Mouse (Mus musculus): Measurements from ENCODE around the gene Ppp1r15a. TPM values are rescaled to one million over a fixed set of nuclear protein-coding genes. Genes with fewer than 3 reads are reported as not detected.
A peak's percentile ranks its signal among the peaks of the same experiment; 100 is the strongest.

Gene Ppp1r15a
- polyA plus RNA-seq, 1 experiment from 2014 or later = 22.3 TPM

GRCm38 (mm10) chr7:45561624-45562520 lies 35.8 kb upstream of the Ppp1r15a start:
- no peaks in the 10 kb centered on the region for H3K27me3 ChIP-seq
- peak; percentile 13; the same call in 1 of the 2 replicates for ATAC-seq (ENCODE audit: insufficient number of reproducible peaks, low FRiP score, low TSS enrichment, low read depth)
- WGBS = 39% methylated on average over 12 of the region's 12 CpGs
- no peak overlapping the region for H3K4me2 ChIP-seq
- H3K36me3 ChIP-seq = no peaks in the 10 kb centered on the region
- peaks cover 14% of the 10 kb centered on the region for H3K4me1 ChIP-seq
- H3K9ac ChIP-seq = no peak overlapping the region
- H3K9me3 ChIP-seq = no peaks in the 10 kb centered on the region
- no peak overlapping the region for H3K4me3 ChIP-seq
- no peak overlapping the region for H3K27ac ChIP-seq

DNA sequence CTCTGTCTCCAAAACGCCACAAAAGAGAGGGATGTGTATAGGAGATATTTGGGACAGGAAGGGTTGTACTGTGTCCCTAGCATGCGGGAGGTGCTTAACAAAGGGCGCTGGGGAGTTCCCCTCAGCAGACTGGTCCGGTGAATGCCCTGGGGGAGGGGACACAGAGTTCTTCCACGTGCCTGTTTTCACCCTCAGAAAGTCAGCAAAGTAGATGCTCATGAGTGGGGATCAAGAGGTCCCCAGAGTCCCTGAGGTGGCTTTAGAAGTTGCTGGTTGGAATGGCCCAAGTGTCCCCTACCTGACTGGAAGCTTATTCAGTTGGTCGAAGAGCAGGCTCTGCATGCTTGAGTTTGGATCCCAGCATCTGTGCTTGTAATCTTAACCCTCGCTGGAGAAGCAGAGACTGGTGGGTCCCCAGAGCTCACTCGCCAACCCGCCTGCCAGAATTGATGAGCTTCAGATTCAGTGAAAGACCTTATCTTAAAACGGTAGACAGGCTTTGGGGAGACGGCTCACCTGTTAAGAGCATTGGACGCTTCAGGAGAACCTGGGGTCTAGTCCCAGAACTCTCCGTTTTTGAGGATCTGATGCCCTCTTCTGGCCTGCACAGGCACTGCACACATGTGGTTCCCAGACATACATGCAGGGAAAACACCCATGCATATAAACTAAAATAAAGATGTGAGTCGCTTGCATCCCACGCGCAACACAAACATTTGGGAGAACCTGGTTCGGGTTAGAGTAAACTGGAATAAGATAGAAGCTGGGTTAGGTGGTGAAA lies 35.0 kb upstream of the Ppp1r15a start:
- H3K9me3 ChIP-seq = no peaks in the 10 kb centered on the region
- 23% methylated on average over 17 of the region's 17 CpGs for WGBS
- H3K27me3 ChIP-seq = no peaks in the 10 kb centered on the region
- no peaks in the 10 kb centered on the region for H3K36me3 ChIP-seq
- no peak overlapping the region for H3K4me3 ChIP-seq
- H3K4me1 ChIP-seq = peaks cover 16% of the 10 kb centered on the region
- H3K27ac ChIP-seq = no peak overlapping the region
- no peak overlapping the region for H3K9ac ChIP-seq
- H3K4me2 ChIP-seq = no peak overlapping the region
- no peak for ATAC-seq (ENCODE audit: insufficient number of reproducible peaks, low FRiP score, low TSS enrichment, low read depth)

- H3K27ac ChIP-seq = no peak overlapping the region
- no peak overlapping the region for H3K4me3 ChIP-seq
- no peak overlapping the region for H3K4me2 ChIP-seq
- no peak overlapping the region for H3K9ac ChIP-seq
- no peaks in the 10 kb centered on the region for H3K27me3 ChIP-seq
- H3K4me1 ChIP-seq = peaks cover 18% of the 10 kb centered on the region
- ATAC-seq (ENCODE audit: insufficient number of reproducible peaks, low FRiP score, low TSS enrichment, low read depth) = no peak
- WGBS = 84% methylated on average over 7 of the region's 7 CpGs
- H3K36me3 ChIP-seq = no peaks in the 10 kb centered on the region
- no peaks in the 10 kb centered on the region for H3K9me3 ChIP-seq
These were observed 34.2 kb upstream of the Ppp1r15a start for GRCm38 (mm10) chr7:45560241-45560640.

- Histone ChIP-seq H3K9ac (no peak overlapping the region), H3K4me3 (no peak overlapping the region), H3K4me1 (peaks cover 18% of the 10 kb centered on the region), H3K36me3 (no peaks in the 10 kb centered on the region), H3K4me2 (no peak overlapping the region), H3K27ac (no peak overlapping the region), H3K27me3 (no peaks in the 10 kb centered on the region), H3K9me3 (no peaks in the 10 kb centered on the region)
- WGBS = 53% methylated on average over 5 of the region's 6 CpGs
- ATAC-seq (ENCODE audit: insufficient number of reproducible peaks, low FRiP score, low TSS enrichment, low read depth) = no peak
These were observed 32.8 kb upstream of the Ppp1r15a start for GRCm38 (mm10) chr7:45558907-45559306.

GRCm38 (mm10) chr7:45555787-45556186 lies 29.7 kb upstream of the Ppp1r15a start:
- no peak overlapping the region for H3K9ac ChIP-seq
- H3K4me3 ChIP-seq = no peak overlapping the region
- H3K27ac ChIP-seq = no peak overlapping the region
- H3K9me3 ChIP-seq = no peaks in the 10 kb centered on the region
- peaks cover 5% of the 10 kb centered on the region for H3K4me1 ChIP-seq
- H3K36me3 ChIP-seq = no peaks in the 10 kb centered on the region
- no peak for ATAC-seq (ENCODE audit: insufficient number of reproducible peaks, low FRiP score, low TSS enrichment, low read depth)
- H3K4me2 ChIP-seq = no peak overlapping the region
- 26% methylated on average over 8 of the region's 8 CpGs for WGBS
- H3K27me3 ChIP-seq = no peaks in the 10 kb centered on the region

- no peaks in the 10 kb centered on the region for H3K27me3 ChIP-seq
- no peak within 1 kb of the TSS for H3K9ac ChIP-seq
- WGBS = 22% methylated on average over 8 of the region's 8 CpGs
- no peaks in the 10 kb centered on the region for H3K9me3 ChIP-seq
- H3K36me3 ChIP-seq = no peaks in the 10 kb centered on the region
- H3K4me3 ChIP-seq = no peak within 1 kb of the TSS
- no peak for ATAC-seq (ENCODE audit: insufficient number of reproducible peaks, low FRiP score, low TSS enrichment, low read depth)
- H3K4me2 ChIP-seq = no peak within 1 kb of the TSS
- peaks cover 6% of the 10 kb centered on the region; the same call in 1 of the 2 replicates for H3K4me1 ChIP-seq
- no peak within 1 kb of the TSS for H3K27ac ChIP-seq
These were observed 28.7 kb upstream of the Ppp1r15a start, which contains the start of gene Hsd17b14 for GRCm38 (mm10) chr7:45554744-45555143. Gene Hsd17b14 (plus strand): TSS chr7:45554893.

GRCm38 (mm10) chr7:45553990-45554389 lies 27.9 kb upstream of the Ppp1r15a start:
- Histone ChIP-seq H3K9me3 (no peaks in the 10 kb centered on the region), H3K27me3 (no peaks in the 10 kb centered on the region), H3K4me2 (no peak overlapping the region), H3K4me1 (peaks cover 6% of the 10 kb centered on the region; the same call in 1 of the 2 replicates), H3K4me3 (no peak overlapping the region), H3K9ac (no peak overlapping the region), H3K27ac (no peak overlapping the region), H3K36me3 (no peaks in the 10 kb centered on the region)
- no peak for ATAC-seq (ENCODE audit: insufficient number of reproducible peaks, low FRiP score, low TSS enrichment, low read depth)
- 90% methylated on average over 2 of the region's 2 CpGs for WGBS

DNA sequence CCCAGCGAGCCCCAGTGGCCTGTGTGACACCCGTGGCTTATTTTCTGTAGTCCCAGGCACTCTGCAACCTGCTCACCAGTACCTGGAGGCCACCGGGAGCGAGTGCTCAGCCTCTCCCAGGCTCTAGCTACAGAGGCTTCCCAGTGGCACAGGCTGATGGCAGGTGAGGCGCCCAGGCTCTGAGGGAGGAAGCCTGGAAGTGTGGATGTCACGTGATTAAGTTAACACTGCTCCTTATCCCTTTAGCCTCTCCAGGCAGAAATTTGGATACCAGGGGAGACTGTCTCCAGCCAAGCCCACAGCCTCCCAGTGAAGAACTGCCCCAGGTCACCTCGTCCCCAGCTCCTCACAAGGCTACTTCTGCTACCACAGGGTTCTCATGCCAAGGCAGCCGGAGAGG lies 27.5 kb upstream of the Ppp1r15a start:
- Histone ChIP-seq H3K4me1 (peaks cover 6% of the 10 kb centered on the region; the same call in 1 of the 2 replicates), H3K9me3 (no peaks in the 10 kb centered on the region), H3K27me3 (no peaks in the 10 kb centered on the region), H3K4me3 (no peak overlapping the region), H3K36me3 (no peaks in the 10 kb centered on the region), H3K9ac (no peak overlapping the region), H3K4me2 (no peak overlapping the region), H3K27ac (no peak overlapping the region)
- ATAC-seq (ENCODE audit: insufficient number of reproducible peaks, low FRiP score, low TSS enrichment, low read depth) = no peak
- 60% methylated on average over 8 of the region's 8 CpGs for WGBS

DNA sequence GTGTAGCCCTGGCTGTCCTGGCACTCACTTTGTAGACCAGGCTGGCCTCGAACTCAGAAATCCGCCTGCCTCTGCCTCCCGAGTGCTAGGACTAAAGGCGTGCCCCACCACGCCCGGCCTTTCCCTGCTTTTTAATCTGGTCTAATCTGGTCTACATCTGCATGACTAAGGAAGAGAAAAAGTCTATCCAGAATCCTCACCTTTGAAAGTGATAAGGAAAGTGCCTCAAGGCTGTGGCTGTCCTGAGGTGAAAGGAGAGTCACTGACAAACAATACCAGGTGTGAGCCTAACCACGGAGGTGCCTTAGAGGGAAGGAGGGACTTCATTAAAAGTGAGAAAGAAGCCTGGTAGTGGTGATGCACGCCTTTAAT lies 25.4 kb upstream of the Ppp1r15a start:
- peaks cover 6% of the 10 kb centered on the region; the same call in 1 of the 2 replicates for H3K4me1 ChIP-seq
- H3K9ac ChIP-seq = no peak overlapping the region
- H3K27ac ChIP-seq = no peak overlapping the region
- H3K4me3 ChIP-seq = no peak overlapping the region
- H3K27me3 ChIP-seq = no peaks in the 10 kb centered on the region
- H3K4me2 ChIP-seq = no peak overlapping the region
- 78% methylated on average over 8 of the region's 8 CpGs for WGBS
- no peaks in the 10 kb centered on the region for H3K36me3 ChIP-seq
- H3K9me3 ChIP-seq = no peaks in the 10 kb centered on the region
- no peak for ATAC-seq (ENCODE audit: insufficient number of reproducible peaks, low FRiP score, low TSS enrichment, low read depth)

- no peaks in the 10 kb centered on the region for H3K36me3 ChIP-seq
- H3K27ac ChIP-seq = peak overlapping the region; percentile 51; the same call in 1 of the 2 replicates
- no peak overlapping the region for H3K4me3 ChIP-seq
- peaks cover 4% of the 10 kb centered on the region; the same call in 1 of the 2 replicates for H3K4me1 ChIP-seq
- H3K4me2 ChIP-seq = no peak overlapping the region
- H3K27me3 ChIP-seq = no peaks in the 10 kb centered on the region
- no peak overlapping the region for H3K9ac ChIP-seq
- no peak for ATAC-seq (ENCODE audit: insufficient number of reproducible peaks, low FRiP score, low TSS enrichment, low read depth)
- 75% methylated on average over 11 of the region's 11 CpGs for WGBS
- no peaks in the 10 kb centered on the region for H3K9me3 ChIP-seq
These were observed 24.9 kb upstream of the Ppp1r15a start for GRCm38 (mm10) chr7:45550821-45551511.

DNA sequence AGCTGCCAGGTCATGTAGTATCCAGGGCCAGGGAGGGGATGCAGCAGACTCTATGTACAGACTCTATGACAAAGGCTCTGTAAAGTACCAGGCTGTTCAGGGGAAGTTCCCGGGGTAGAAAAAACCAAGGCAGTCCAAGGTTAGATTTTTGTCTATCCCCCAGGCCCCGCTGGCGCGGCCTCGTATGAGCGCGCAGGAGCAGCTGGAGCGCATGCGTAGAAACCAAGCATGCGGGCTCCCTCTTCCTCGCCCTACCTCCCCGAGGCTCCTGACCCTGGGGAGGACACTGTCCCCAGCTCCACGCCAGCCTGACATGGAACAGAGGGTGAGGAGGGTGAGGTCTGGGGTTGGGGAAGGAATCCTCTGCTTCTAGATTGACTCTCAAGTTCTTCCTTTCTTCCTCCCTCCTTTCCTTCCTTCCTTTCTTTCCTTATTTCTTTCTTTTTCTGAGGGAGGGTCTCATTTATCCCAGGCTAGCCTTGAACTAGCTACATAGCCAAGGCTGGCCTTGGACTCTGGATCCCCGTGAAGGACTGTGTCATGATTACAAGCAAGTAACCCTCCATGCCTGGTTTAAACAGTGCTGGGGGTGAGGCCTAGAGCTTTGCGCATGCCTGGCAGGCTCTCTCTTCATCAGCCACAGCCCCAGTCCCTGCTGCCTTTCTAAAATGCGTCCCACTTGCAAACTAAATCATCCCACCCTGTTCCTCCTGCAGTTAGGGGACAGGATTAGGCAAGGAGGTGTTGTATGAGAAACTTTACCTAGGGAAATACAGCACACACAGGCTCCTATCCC lies 23.8 kb upstream of the Ppp1r15a start:
- Histone ChIP-seq H3K9ac (no peak overlapping the region), H3K4me3 (no peak overlapping the region), H3K36me3 (no peaks in the 10 kb centered on the region), H3K9me3 (no peaks in the 10 kb centered on the region), H3K4me1 (peaks cover 3% of the 10 kb centered on the region; the same call in 1 of the 2 replicates), H3K4me2 (no peak overlapping the region), H3K27ac (0 out of 2 replicates have a peak overlapping the region, but pooled peaks have one; percentile 51), H3K27me3 (no peaks in the 10 kb centered on the region)
- 83% methylated on average over 16 of the region's 16 CpGs for WGBS
- no peak for ATAC-seq (ENCODE audit: insufficient number of reproducible peaks, low FRiP score, low TSS enrichment, low read depth)
